Mouse (Mus musculus): Measurements from ENCODE around the gene Tmem230.
"Not testable (repeated sequence)": the region's sequence is repeated elsewhere in the genome, so short reads cannot be mapped to it uniquely, and the experiment has no call there.

Gene Tmem230

GRCm38 (mm10) chr2:132247539-132248313, at the start of gene Tmem230:
Gene Tmem230 (minus strand): TSS chr2:132247807.
- peak; percentile 94 for DNase-seq

- DNase-seq: no peak
Measured at GRCm38 (mm10) chr2:132293694-132294450, 46.3 kb upstream of the Tmem230 start.

- no peak for DNase-seq
Measured at GRCm38 (mm10) chr2:132292083-132292482, 44.5 kb upstream of the Tmem230 start.

GRCm38 (mm10) chr2:132291265-132291664, 43.7 kb upstream of the Tmem230 start:
- no peak for DNase-seq

- no peak for DNase-seq
Measured at GRCm38 (mm10) chr2:132290808-132291207, 43.2 kb upstream of the Tmem230 start.

- DNase-seq: not testable (repeated sequence)
Measured at GRCm38 (mm10) chr2:132289213-132289612, 41.6 kb upstream of the Tmem230 start.

- DNase-seq: no peak
Measured at GRCm38 (mm10) chr2:132286376-132287076, 38.9 kb upstream of the Tmem230 start.

- DNase-seq: not testable (repeated sequence)
Measured at GRCm38 (mm10) chr2:132285722-132286121, 38.1 kb upstream of the Tmem230 start.

GRCm38 (mm10) chr2:132284492-132285139, 37.0 kb upstream of the Tmem230 start:
- no peak for DNase-seq

- no peak for DNase-seq
Measured at GRCm38 (mm10) chr2:132283236-132284070, 35.8 kb upstream of the Tmem230 start.

GRCm38 (mm10) chr2:132282453-132283174, 35.0 kb upstream of the Tmem230 start:
- DNase-seq: no peak

GRCm38 (mm10) chr2:132281560-132282452, 34.2 kb upstream of the Tmem230 start:
- no peak for DNase-seq

GRCm38 (mm10) chr2:132280518-132281120, 33.0 kb upstream of the Tmem230 start:
- no peak for DNase-seq

- no peak for DNase-seq
Measured at GRCm38 (mm10) chr2:132279978-132280377, 32.4 kb upstream of the Tmem230 start.

- no peak for DNase-seq
Measured at GRCm38 (mm10) chr2:132279336-132279882, 31.8 kb upstream of the Tmem230 start.

- DNase-seq: no peak
Measured at GRCm38 (mm10) chr2:132278273-132278853, 30.8 kb upstream of the Tmem230 start.

- no peak for DNase-seq
Measured at GRCm38 (mm10) chr2:132276249-132276648, 28.6 kb upstream of the Tmem230 start.

- DNase-seq: no peak
Measured at GRCm38 (mm10) chr2:132275527-132275926, 27.9 kb upstream of the Tmem230 start.
